Mouse (Mus musculus): ENCODE measurements at regions not wholly inside any gene's neighbourhood (a gene's known extent, or its start where the extent isn't known, plus 50 kb on each side); places are given as distances from the start of the nearest gene placed in this dataset.

- Histone ChIP-seq H3K9me3 (0 out of 2 replicates have a peak, but pooled peaks cover 4% of the 10 kb centered on the region), H3K4me1 (0 out of 2 replicates have a peak, but pooled peaks cover 5% of the 10 kb centered on the region), H3K9ac (no peak overlapping the region), H3K27ac (no peak overlapping the region), H3K27me3 (no peaks in the 10 kb centered on the region), H3K36me3 (no peaks in the 10 kb centered on the region), H3K4me3 (no peak overlapping the region), H3K4me2 (replicated peaks) (no peak overlapping the region)
- WGBS, result 33% methylated on average over 3 of the region's 3 CpGs
- ATAC-seq (ENCODE audit: insufficient number of reproducible peaks, insufficient read depth, low FRiP score, low TSS enrichment), result no peak
These were observed 64.4 kb upstream of the Ldb2 start for GRCm38 (mm10) chr5:44863887-44864286.

DNA sequence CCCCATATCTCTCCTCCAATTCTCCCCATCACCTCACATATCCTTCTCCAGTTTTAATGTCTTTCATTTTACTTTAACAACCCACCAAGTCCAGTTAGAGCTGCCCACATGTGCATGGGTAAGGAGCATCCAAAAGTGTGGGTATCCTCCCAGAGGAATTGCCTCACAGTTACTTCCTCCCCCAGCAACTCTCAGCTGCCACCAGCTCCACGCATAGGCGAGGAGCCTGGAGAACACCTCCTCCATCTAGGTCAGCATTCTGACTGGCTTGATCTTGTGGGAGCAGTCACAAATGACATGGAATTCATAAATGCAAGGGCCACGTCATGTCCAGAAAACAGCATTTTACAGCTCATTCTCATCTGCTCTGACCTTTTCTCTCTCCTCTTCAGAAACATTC lies 63.9 kb upstream of the Ldb2 start:
- Histone ChIP-seq H3K36me3 (no peaks in the 10 kb centered on the region), H3K27ac (no peak overlapping the region), H3K4me2 (replicated peaks) (no peak overlapping the region), H3K9ac (no peak overlapping the region), H3K27me3 (no peaks in the 10 kb centered on the region), H3K9me3 (0 out of 2 replicates have a peak, but pooled peaks cover 4% of the 10 kb centered on the region), H3K4me1 (0 out of 2 replicates have a peak, but pooled peaks cover 5% of the 10 kb centered on the region), H3K4me3 (no peak overlapping the region)
- no peak for ATAC-seq (ENCODE audit: insufficient number of reproducible peaks, insufficient read depth, low FRiP score, low TSS enrichment)
- WGBS, result 73% methylated on average over 3 of the region's 3 CpGs

- no peak for ATAC-seq (ENCODE audit: insufficient number of reproducible peaks, insufficient read depth, low FRiP score, low TSS enrichment)
- no peaks in the 10 kb centered on the region for H3K4me1 ChIP-seq
- no peak overlapping the region for H3K27ac ChIP-seq
- H3K27me3 ChIP-seq, result no peaks in the 10 kb centered on the region
- H3K4me2 ChIP-seq (replicated peaks), result no peak overlapping the region
- H3K36me3 ChIP-seq, result no peaks in the 10 kb centered on the region
- H3K4me3 ChIP-seq, result no peak overlapping the region
- no peak overlapping the region for H3K9ac ChIP-seq
- 85% methylated on average over 4 of the region's 4 CpGs for WGBS
- no peaks in the 10 kb centered on the region for H3K9me3 ChIP-seq
These were observed 54.7 kb upstream of the Ldb2 start for GRCm38 (mm10) chr5:44854189-44854588.

Data from embryonic facial prominence, embryonic 12.5 days (tissue).